Mouse (Mus musculus) layer of hippocampus, postnatal 10 days (tissue): ENCODE results near the gene Pigg. TPM values are rescaled to one million over a fixed set of nuclear protein-coding genes. Genes with fewer than 3 reads are reported as not detected.

ENCODE experiments used
- DNase-seq, 2 experiments: peaks; one replicate each; pipeline ENCODE4 v3.0.0; 2021; ENCODE audit warnings: low spot score in 2 of 2
- total RNA-seq, 2 experiments: library from RNA; stranded (reverse); gene quantifications; 2 replicates each; pipeline ENCODE4 v1.2.3; 2021

Gene Pigg
- total RNA-seq, 2 experiments from 2014 or later: 7.2 to 8.1 TPM

DNA sequence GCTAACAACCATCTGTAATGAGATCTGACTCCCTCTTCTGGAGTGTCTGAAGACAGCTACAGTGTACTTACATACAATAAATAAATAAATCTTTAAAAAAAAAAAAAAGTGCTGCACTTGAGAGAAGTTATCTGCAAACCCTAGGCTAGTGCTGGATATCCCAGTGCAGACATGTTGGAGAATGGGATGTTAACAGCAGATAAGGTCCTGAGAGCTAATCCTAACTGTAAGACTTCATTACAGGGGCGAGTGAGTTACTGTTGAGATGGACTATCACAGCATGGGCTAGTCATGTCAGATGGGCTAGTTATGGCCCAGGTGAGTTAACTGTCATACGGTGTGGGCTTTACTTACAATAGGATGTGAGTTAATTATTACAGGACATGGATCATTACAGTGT lies 41.6 kb downstream of the Pigg start:
- no peak for DNase-seq

GRCm38 (mm10) chr5:108357862-108358261 lies 45.5 kb downstream of the Pigg start:
- DNase-seq: no peak

DNA sequence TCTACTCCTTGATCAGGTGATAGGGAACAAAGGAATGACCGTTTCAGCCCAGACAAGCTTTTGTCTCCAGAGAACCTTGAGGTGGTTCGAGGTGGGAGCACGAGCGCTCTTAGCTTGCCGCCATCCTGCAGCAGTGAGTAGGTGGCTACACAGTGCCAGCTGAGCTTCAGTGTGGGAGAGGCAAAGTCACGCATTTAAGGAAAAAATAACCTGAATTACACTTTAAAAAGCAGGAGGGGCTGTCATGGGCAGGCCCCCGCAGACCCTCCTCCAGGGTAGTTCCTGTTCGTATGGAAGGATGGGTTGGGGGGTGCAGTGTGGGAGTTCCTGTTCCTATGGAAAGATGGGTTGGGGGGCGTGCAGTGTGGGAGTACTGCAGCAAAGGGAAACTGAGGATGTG lies 47.1 kb downstream of the Pigg start:
- no peak for DNase-seq

GRCm38 (mm10) chr5:108360211-108360610 lies 47.8 kb downstream of the Pigg start:
- DNase-seq: no peak

DNA sequence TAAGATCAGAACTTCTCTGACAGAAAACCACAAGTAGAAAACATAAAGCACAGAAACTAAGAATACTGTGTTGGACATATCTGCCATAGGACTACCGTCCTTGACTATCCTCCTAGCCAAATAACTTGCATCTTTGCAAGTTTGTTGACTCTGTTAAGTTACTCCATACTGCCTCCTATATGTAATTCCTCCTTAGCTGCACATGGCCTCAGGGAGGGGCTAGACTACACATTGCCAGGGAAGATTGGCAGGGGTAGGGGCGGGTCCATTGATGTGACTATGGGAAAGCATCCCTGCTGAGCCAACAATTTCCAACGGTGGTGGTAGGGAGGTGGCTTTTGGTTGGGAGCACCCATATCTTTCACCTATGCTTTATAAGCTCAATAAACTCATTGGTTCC lies 49.9 kb downstream of the Pigg start:
- DNase-seq: no peak

DNA sequence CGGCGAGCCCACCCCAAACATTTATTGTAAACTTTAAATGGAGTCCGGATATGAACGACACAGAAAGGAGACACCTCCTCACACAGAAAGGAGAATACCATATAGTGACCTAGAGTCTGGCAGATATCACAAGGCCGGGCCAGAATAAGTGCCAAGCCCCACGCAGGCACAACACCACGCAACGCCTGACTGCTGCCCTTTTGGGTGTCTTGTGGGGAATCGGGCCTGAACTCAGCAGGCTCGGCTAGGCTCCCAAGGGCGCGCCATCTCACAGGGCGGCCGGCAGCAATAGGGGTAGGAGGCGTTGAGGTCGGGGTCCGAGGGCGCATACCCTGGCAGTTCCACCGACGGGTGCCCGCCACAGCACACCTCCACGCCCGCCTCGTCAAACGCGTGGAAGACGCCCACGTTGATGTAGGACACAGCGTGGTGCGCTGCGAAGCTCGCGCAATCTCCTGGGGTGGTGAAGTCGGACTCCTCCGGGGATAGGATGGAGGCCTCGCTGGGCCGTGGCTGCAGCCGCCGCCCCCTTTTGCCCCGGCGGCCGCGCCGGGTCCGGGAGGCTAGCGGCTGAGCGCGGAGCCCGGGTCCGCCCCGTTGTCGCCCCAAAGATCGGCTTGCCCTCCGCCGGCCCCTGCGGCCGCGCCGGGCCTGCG lies 54.0 kb downstream of the Pigg start:
- no peak for DNase-seq

- peak; percentile 57 to 60 for DNase-seq
These were observed 54.8 kb downstream of the Pigg start for GRCm38 (mm10) chr5:108366984-108367841.

- DNase-seq: peak; percentile 29 to 41
These were observed 55.5 kb downstream of the Pigg start, which contains the start of gene Gm42517 for GRCm38 (mm10) chr5:108367871-108368332. Gene Gm42517 (minus strand): TSS chr5:108367922.

DNA sequence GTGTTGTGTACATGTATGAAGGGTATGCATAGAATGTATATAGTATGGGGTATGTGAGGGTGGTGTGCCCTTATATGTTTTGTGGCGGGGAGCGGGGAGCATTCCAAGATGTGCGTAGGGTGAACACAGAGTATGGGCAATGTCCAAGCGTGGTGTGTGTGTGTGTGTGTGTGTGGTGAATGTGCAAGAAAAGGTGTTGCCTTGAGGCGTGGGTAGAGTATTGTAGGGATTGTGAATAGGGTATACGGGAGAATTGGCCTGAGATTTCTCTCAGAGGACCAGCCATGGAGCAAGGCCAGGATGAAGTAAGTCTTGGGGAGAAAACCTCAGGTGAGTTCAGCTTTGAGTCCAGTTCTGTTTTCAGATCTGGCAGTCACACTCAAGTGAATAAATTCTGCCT lies 56.0 kb downstream of the Pigg start:
- peak in 1 of 2 experiments; percentile 33 for DNase-seq

GRCm38 (mm10) chr5:108368851-108369621 lies 56.6 kb downstream of the Pigg start:
- peak; percentile 65 to 76 for DNase-seq

DNA sequence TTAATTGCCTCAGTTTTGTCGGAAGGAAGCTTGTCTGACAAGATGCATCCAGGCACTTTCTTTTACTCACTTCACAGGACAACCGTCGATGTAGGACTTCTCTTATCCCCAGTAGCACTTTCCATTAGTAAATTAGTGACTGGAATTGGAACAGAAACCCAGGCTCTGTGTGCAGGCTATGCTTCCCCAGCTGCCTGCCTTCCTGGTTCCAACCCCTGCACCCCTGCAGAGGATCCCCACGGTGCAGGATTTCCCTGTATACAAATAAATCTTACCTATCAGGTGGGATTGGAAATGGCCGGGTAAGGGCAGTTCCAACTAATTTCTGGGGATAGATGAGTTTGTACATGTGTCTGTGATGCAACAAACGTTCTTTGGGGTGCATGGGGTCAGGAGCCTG lies 57.6 kb downstream of the Pigg start:
- no peak for DNase-seq

DNA sequence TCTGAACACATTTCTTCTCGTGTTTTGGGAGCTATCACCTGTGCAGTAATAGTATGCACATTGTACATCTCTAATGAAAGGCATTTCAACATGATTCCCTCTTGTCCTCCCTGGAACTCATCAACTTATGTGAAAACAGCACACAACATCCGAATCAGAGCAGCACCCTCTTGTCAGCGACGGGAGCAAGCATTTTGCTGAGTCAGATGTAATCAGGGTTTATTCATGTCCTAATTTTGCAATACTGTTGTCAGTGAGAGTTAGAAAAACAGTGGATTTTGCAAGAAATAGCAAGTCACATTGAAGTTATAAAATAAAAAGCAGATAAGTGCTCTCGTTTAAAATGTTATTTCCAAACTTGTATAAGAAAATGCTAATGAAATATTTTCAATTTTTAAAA lies 61.7 kb downstream of the Pigg start:
- DNase-seq: no peak

- no peak for DNase-seq
These were observed 63.6 kb downstream of the Pigg start for GRCm38 (mm10) chr5:108376059-108376458.

- no peak for DNase-seq
These were observed 65.9 kb downstream of the Pigg start for GRCm38 (mm10) chr5:108378346-108378745.

GRCm38 (mm10) chr5:108385632-108386031 lies 73.2 kb downstream of the Pigg start:
- no peak for DNase-seq

DNA sequence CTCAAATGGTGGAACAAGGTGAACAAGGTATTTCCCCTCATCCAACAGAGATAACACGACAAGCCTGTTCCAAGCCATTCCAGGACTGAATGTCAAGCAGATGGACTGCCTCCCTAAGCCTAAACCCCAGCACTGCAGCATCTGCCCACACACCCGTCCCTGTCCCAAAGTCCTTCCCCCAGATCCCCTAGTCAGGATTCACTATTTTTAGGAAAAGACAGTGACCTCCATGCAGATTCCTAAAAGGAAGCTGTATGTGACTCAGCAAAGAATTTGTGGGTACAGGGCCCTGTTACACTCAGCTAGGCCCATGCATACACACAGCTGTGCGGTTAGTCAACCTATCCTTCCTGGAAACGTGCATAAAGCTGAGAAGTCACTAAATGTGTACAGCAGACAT lies 74.0 kb downstream of the Pigg start:
- DNase-seq: no peak

GRCm38 (mm10) chr5:108388201-108388600 lies 75.8 kb downstream of the Pigg start, which contains the start of gene Pde6b:
Gene Pde6b (plus strand): TSS chr5:108388391.
- no peak for DNase-seq

- DNase-seq: no peak
These were observed 77.3 kb downstream of the Pigg start for GRCm38 (mm10) chr5:108389744-108390143.
